Mouse (Mus musculus) macrophage (primary cell): Measurements from ENCODE around the gene Snrpc. TPM values are rescaled to one million over a fixed set of nuclear protein-coding genes. Genes with fewer than 3 reads are reported as not detected.

Experiments used
- H3K27ac ChIP-seq: fragments of 350-480 bp; formaldehyde crosslinking; 2 replicates; pipeline ENCODE4 v1.9.0; 2021
- H3K36me3 ChIP-seq: fragments of 350-480 bp; formaldehyde crosslinking; 2 replicates; pipeline ENCODE4 v1.9.0; 2021; ENCODE audit errors: inconsistent target
- H3K4me3 ChIP-seq: fragments of 350-480 bp; formaldehyde crosslinking; 2 replicates; pipeline ENCODE4 v1.9.0; 2021; ENCODE audit errors: inconsistent target
- H3K79me2 ChIP-seq: fragments of 350-480 bp; formaldehyde crosslinking; 2 replicates; pipeline ENCODE4 v1.9.0; 2021; ENCODE audit errors: inconsistent target
- WGBS: methylation state at CpG from one replicate; pipeline ENCODE4 v1.1.7; 2026; ENCODE audit warnings: inconsistent platforms; ENCODE audit not compliant: missing documents; 5-methylcytosine and 5-hydroxymethylcytosine counted together
- polyA plus RNA-seq: library from polyadenylated mRNA; stranded (reverse); fragments of 250-400 nt; gene quantifications from 3 replicates; pipeline ENCODE4 v1.2.4, GENCODE M21; 2018; ENCODE audit warnings: inconsistent platforms

The Snrpc gene
- polyA plus RNA-seq, 1 experiment from 2014 or later: 89.9 TPM

- 5% methylated on average over 3 of the region's 3 CpGs for WGBS
- Histone ChIP-seq H3K36me3 (no peaks in the 10 kb centered on the region), H3K27ac (peak overlapping the region; percentile 98), H3K79me2 (no peaks in the 10 kb centered on the region), H3K4me3 (peak overlapping the region; percentile 27; the same call in 1 of the 2 replicates)
These were observed 12.4 kb upstream of the Snrpc start for GRCm38 (mm10) chr17:27825539-27825938.

- peak overlapping the region; percentile 30 for H3K4me3 ChIP-seq
- H3K79me2 ChIP-seq: no peaks in the 10 kb centered on the region
- 5% methylated on average over 19 of the region's 22 CpGs for WGBS
- H3K27ac ChIP-seq: peak overlapping the region; percentile 98
- no peaks in the 10 kb centered on the region for H3K36me3 ChIP-seq
These were observed 11.7 kb upstream of the Snrpc start for GRCm38 (mm10) chr17:27825984-27826905.

- Histone ChIP-seq H3K36me3 (no peaks in the 10 kb centered on the region), H3K79me2 (no peaks in the 10 kb centered on the region), H3K27ac (peak overlapping the region; percentile 98), H3K4me3 (peak overlapping the region; percentile 30)
- 0% methylated on average over 8 of the region's 9 CpGs for WGBS
These were observed 11.0 kb upstream of the Snrpc start for GRCm38 (mm10) chr17:27826908-27827383.

- WGBS: 82% methylated on average over 6 of the region's 6 CpGs
- H3K4me3 ChIP-seq: peak overlapping the region; percentile 30
- peak overlapping the region; percentile 98 for H3K27ac ChIP-seq
These were observed 10.4 kb upstream of the Snrpc start for GRCm38 (mm10) chr17:27827511-27827910.

GRCm38 (mm10) chr17:27830411-27830810 is 7.5 kb upstream of the Snrpc start:
- H3K27ac ChIP-seq: no peak overlapping the region
- 56% methylated on average over 7 of the region's 7 CpGs for WGBS

More at GRCm38 (mm10) chr17:27827511-27827910, 10.4 kb upstream of the Snrpc start:
- no peaks in the 10 kb centered on the region for H3K79me2 ChIP-seq
- no peaks in the 10 kb centered on the region for H3K36me3 ChIP-seq

DNA sequence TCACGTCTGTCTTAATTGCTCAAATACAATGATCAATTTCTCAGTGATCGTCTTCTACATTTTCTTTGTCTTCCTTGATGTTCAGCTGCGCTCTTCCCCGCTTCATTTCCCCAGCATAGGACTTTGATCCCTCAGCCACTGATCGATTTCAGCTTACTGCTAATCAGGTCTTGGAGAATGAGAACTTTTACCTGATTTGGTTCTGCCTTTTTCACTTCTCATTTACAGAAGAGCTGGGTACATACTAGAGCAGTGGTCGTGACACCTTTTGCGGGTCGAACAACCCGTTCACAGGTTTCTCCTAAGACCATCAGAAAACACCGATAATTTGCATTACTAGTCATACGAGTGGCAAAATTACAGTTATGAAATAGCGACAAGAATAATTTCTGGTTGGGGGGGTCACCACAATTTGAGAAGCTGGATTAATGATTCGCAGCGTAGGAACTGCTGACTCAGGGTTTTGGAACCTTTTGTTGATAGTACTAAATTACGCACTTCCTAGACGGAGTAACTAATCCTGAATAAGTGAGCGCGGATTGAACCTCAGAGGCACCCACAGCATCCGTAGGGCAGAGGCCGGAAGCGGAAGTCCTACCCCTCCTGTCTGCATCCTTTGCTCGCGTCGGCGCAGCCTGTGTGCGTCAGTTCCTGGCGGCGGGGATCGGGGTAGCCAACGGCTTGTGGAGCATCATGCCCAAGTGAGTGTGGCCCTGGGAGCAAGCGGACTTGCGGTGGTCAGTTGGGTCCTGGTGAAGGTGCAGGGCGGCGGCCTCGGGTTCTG is 1.7 kb downstream of the Snrpc start:
- WGBS: 4% methylated on average over 31 of the region's 35 CpGs
- Histone ChIP-seq H3K4me3 (peak overlapping the region; percentile 88), H3K79me2 (peaks cover 42% of the 10 kb centered on the region), H3K36me3 (peaks cover 27% of the 10 kb centered on the region), H3K27ac (peak overlapping the region; percentile 56)

More at GRCm38 (mm10) chr17:27830411-27830810, 7.5 kb upstream of the Snrpc start:
- no peaks in the 10 kb centered on the region for H3K79me2 ChIP-seq
- H3K36me3 ChIP-seq: no peaks in the 10 kb centered on the region
- H3K4me3 ChIP-seq: no peak overlapping the region

DNA sequence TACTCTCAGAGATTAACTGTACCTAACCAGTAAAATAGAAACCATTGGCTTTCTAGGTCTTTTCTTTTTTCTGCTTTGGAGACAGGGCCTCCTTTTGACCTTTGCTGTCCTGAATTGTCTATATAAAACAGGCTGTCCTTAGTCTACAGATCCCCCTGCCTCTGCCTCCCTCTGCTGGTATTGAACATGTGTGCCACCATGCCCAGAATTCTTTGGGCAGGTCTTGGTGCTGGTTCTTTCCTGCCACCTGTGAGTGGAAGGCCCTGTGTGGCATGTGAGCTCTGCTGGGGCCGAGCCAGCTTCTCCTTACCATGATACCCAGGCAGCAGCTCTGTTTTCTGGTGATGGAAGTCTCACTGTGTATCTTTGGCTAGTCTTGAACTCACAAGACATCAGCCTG is 10.4 kb downstream of the Snrpc start:
- Histone ChIP-seq H3K36me3 (peaks cover 52% of the 10 kb centered on the region), H3K79me2 (peaks cover 44% of the 10 kb centered on the region; the same call in 1 of the 2 replicates), H3K27ac (no peak overlapping the region), H3K4me3 (no peak overlapping the region)
- WGBS: 82% methylated on average over 1 of the region's 1 CpGs

- no peak overlapping the region for H3K4me3 ChIP-seq
- peak overlapping the region; percentile 90 for H3K27ac ChIP-seq
- H3K36me3 ChIP-seq: peaks cover 27% of the 10 kb centered on the region
- H3K79me2 ChIP-seq: peaks cover 26% of the 10 kb centered on the region; the same call in 1 of the 2 replicates
- 5% methylated on average over 3 of the region's 3 CpGs for WGBS
These were observed 13.1 kb downstream of the Snrpc start for GRCm38 (mm10) chr17:27851076-27851475.

DNA sequence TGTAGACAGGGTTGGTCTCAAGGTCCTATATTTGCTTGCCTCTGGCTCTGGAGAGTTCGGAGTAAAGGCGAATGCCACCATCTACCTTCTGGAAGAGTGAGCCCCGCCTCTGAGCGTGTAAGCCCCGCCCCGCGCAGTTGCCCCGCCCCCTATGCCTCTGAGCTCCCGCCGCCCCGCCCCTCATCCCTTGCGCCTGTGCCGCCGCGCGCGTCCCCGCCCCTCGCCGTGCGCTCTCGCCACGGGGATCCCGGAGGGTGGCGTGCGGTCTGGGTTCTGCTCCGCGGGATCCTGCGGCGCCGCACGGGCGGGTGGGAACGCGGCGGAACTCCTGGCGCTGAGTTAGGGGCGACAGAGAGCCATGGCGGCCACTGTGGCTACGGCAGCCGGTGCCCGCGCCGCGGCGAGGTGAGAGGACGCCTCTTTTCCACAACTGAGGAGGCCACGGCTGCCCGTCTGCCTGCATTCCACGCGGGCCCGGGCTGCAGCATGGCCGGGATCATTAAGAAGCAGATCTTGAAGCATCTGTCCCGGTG is 18.4 kb downstream of the Snrpc start, which contains the start of gene Uhrf1bp1:
Uhrf1bp1 (plus strand) TSS at position 177 of the 533 bp plus-strand sequence.
- Histone ChIP-seq H3K4me3 (peak within 1 kb of the TSS; percentile 53), H3K36me3 (no peaks in the 10 kb centered on the region), H3K27ac (peak within 1 kb of the TSS; percentile 39), H3K79me2 (peaks cover 44% of the 10 kb centered on the region)
- under 1% methylated on average over 54 of the region's 54 CpGs for WGBS

DNA sequence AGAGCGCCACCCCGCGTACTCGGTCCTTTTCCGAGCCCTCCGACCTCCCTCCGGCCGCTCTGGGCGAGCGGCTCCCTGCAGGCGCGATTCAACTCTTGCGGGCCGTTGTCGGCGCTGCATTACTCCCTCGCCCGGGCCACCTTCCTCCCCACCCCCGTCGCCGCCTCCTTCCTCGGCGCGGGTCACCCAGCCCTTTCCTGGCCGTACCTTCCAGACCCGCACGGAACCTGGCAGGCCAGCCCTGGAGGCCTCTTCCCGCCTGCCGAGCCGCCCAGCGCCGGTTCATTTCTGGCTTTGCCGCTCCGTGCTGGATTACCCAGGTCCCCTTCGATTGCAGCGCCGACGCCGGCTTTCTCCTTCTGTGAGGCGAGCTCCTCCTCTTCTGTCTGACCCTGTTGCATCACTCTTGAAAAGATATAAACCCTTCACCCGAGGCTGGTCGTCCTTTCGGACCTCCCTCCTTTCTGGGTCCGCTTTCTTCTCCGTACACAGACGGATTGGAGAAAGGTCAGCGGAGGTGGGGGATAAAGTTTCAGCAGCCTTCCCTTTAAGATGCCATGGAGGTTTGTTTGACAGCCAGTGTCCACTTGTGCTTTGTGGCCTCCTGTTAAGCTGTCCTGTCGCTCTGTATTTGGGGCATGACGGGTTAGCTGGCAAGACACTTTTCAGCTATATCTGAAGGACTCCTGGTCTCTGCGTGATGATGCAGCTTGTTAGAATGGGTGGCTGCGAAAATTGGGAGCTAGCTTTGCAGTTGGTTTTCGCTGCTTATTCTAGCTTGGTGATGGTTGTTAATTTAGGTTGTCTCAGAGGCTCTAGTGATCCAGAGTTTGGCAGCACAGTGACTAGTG is 19.1 kb downstream of the Snrpc start:
- H3K4me3 ChIP-seq: peak overlapping the region; percentile 53
- peak overlapping the region; percentile 39 for H3K27ac ChIP-seq
- 2% methylated on average over 52 of the region's 52 CpGs for WGBS

GRCm38 (mm10) chr17:27857649-27858475 is 19.9 kb downstream of the Snrpc start:
- peak overlapping the region; percentile 53 for H3K4me3 ChIP-seq
- H3K36me3 ChIP-seq: no peaks in the 10 kb centered on the region
- H3K79me2 ChIP-seq: peaks cover 59% of the 10 kb centered on the region
- 43% methylated on average over 11 of the region's 11 CpGs for WGBS
- H3K27ac ChIP-seq: peak overlapping the region; percentile 39

More for the DNA sequence above, 19.1 kb downstream of the Snrpc start:
- Histone ChIP-seq H3K36me3 (no peaks in the 10 kb centered on the region), H3K79me2 (peaks cover 51% of the 10 kb centered on the region)

- Histone ChIP-seq H3K4me3 (no peak overlapping the region), H3K36me3 (no peaks in the 10 kb centered on the region), H3K79me2 (peaks cover 72% of the 10 kb centered on the region), H3K27ac (no peak overlapping the region)
- 95% methylated on average over 2 of the region's 2 CpGs for WGBS
These were observed 21.2 kb downstream of the Snrpc start for GRCm38 (mm10) chr17:27859131-27859530.

DNA sequence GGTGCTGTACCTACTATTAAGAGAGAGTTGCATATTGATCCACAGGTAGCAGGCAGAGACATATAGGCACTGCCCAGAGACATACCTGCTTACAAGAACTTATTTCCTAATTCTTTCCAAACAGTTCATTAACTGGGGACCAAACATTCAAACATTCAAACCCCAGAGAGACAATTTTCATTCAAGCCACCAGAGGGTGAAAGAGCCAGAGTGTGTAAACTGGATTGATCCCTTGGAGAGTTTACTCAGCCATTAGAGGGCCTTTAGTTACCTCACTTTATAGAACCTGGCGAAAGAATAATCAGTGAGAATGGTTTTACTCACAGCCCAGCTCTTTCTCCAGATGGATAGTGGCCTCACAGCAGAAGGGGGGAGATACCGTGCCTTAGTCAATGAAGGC is 27.5 kb downstream of the Snrpc start:
- Histone ChIP-seq H3K4me3 (no peak overlapping the region), H3K36me3 (no peaks in the 10 kb centered on the region), H3K27ac (no peak overlapping the region), H3K79me2 (peaks cover 99% of the 10 kb centered on the region)
- 87% methylated on average over 2 of the region's 2 CpGs for WGBS
